Mouse (Mus musculus): Measurements from ENCODE around the gene Trem2. TPM values are rescaled to one million over a fixed set of nuclear protein-coding genes. Genes with fewer than 3 reads are reported as not detected.
"Not testable (repeated sequence)": the region's sequence is repeated elsewhere in the genome, so short reads cannot be mapped to it uniquely, and the experiment has no call there.

The Trem2 gene
- total RNA-seq, 2 experiments from 2014 or later = 0.66 to 0.94 TPM

GRCm38 (mm10) chr17:48345824-48346223 lies 377 bp upstream of the Trem2 start:
- DNase-seq = no peak
- intact Hi-C loops (cut with DNase I; ENCODE audit: low total_unique reads) = no loop called here

GRCm38 (mm10) chr17:48346834-48347233 lies 633 bp downstream of the Trem2 start:
- intact Hi-C loops (cut with DNase I; ENCODE audit: low total_unique reads) = no loop called here
- DNase-seq = no peak

GRCm38 (mm10) chr17:48347287-48347686 lies 1.1 kb downstream of the Trem2 start:
- no peak for DNase-seq
- intact Hi-C loops (cut with DNase I; ENCODE audit: low total_unique reads) = no loop called here

DNA sequence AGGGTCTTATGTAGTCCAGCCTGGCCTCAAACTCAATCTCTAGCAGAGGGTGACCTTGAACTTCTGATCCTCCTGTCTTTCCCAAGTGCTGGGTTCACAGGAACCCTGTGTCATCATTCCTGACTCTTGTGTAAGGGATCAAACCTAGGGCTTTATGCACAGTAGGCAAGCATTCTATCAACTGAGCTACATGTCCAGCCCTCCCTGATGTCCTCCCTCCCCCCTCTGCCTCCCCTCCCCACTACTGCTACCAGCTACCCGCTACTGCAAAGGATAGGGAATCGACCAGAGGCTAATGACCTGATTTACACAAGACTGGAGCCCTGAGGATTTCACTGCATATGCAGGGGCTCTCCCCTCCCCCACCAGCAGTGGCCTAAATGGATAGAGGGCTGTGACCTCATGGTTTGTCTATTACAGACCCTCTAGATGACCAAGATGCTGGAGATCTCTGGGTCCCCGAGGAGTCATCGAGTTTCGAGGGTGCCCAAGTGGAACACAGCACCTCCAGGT lies 4.5 kb downstream of the Trem2 start:
- intact Hi-C loops (cut with DNase I; ENCODE audit: low total_unique reads) = no loop called here
- no peak for DNase-seq

GRCm38 (mm10) chr17:48352976-48353375 lies 6.8 kb downstream of the Trem2 start:
- intact Hi-C loops (cut with DNase I; ENCODE audit: low total_unique reads); DNase-seq: not testable (repeated sequence)

- no peak for DNase-seq
- intact Hi-C loops (cut with DNase I; ENCODE audit: low total_unique reads) = no loop called here
These were observed 9.6 kb downstream of the Trem2 start for GRCm38 (mm10) chr17:48355822-48356221.

DNA sequence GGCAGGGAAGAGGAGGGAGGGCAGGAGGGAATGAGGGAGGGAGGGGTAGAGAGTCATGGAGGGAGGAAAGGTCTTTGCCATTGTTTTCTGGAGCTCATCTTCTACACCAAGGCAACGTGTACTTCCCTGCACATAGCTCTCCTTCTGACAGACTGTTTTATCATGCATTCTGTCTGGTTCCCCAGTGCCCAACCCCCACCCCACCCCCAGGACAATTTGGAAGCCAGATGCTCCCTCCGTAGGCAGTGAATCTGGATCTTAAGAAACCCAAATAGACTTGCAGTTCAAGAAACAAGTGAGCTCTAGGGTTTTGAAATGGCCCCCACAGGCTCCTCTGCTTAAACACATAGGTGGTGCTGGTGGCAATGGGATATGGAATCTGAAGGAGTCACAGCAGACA lies 11.7 kb downstream of the Trem2 start:
- no peak for DNase-seq
- intact Hi-C loops (cut with DNase I; ENCODE audit: low total_unique reads) = no loop called here

GRCm38 (mm10) chr17:48359616-48360015 lies 13.4 kb downstream of the Trem2 start, which contains the start of gene Treml1:
TSS of gene Treml1 (plus strand) at chr17:48359916.
- DNase-seq = no peak
- intact Hi-C loops (cut with DNase I; ENCODE audit: low total_unique reads) = no loop called here

DNA sequence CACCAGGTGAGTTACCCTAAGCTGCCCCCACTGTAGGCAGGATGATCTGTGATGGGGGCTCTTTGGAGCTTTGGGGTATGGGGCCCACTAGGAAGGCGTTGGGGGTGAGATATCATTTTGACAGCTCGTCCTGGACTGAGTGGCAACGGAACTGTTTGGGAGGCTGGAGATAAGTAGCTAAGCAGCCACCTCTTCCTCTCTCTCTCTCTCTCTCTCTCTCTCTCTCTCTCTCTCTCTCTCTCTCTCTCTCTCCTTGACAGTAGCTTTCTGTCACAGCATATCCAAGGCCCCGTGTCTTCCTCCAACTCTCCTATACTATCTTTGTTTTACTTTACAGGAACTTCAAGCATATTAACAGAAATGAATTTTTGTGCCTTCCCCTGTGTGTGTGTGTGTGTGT lies 14.3 kb downstream of the Trem2 start:
- intact Hi-C loops (cut with DNase I; ENCODE audit: low total_unique reads) = no loop called here
- DNase-seq = no peak

GRCm38 (mm10) chr17:48362346-48362745 lies 16.1 kb downstream of the Trem2 start:
- DNase-seq = no peak
- intact Hi-C loops (cut with DNase I; ENCODE audit: low total_unique reads) = no loop called here

GRCm38 (mm10) chr17:48362966-48363365 lies 16.8 kb downstream of the Trem2 start:
- intact Hi-C loops (cut with DNase I; ENCODE audit: low total_unique reads) = no loop called here
- DNase-seq = peak; percentile 35

- DNase-seq = no peak
- intact Hi-C loops (cut with DNase I; ENCODE audit: low total_unique reads) = no loop called here
These were observed 17.3 kb downstream of the Trem2 start for GRCm38 (mm10) chr17:48363421-48363965.

DNA sequence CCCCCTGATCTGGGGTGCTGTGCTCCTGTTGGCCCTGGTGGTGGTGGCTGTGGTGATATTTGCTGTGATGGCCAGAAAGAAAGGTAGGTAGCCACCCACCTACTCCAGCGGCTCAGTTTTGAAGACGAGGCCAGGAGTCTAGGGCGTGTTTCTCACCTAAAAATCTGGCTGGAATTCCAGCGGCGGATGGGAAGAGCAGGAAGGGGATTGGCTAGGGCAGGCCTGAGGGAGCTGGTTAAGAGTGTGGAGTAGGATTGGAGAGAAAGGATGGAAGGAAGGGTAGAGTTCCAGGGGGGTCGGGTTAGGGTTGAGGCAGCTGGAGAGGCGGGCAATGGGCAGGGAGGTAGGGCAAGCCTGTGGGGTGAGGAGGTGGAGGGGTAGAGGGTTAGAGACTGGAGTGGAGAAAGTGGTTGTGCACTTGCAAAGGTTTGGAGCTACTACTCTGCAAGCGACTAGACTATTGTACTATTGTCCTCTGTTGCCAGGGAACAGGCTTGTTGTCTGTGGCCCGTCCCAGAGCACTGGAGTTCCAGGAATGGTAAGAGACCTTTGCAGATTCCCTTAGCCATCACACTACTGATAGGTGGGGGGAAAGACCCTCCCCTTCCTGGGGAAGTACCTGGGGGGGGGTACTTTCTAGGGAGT lies 19.4 kb downstream of the Trem2 start:
- DNase-seq = no peak
- intact Hi-C loops (cut with DNase I; ENCODE audit: low total_unique reads) = no loop called here

DNA sequence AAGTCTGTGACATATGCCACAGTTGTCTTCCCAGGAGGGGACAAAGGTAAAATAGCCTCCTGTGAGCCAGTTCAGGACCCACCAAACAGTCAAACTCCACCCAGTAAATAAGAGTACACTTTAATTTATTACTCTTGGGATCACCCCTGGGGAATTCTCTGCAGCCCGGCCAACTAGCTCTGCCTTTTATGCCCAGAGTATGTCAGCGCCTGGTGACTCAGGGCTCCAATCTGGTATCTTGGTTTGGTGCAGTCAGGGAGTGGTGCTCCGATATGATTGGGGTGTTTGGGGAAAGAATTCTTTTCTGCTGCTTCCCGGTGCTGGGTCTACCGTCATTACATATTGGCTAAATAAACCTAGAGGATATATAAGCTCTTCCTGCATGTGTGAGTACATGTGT lies 20.6 kb downstream of the Trem2 start:
- DNase-seq = no peak
- intact Hi-C loops (cut with DNase I; ENCODE audit: low total_unique reads) = no loop called here

GRCm38 (mm10) chr17:48371621-48372020 lies 25.4 kb downstream of the Trem2 start:
- intact Hi-C loops (cut with DNase I; ENCODE audit: low total_unique reads) = no loop called here
- no peak for DNase-seq

DNA sequence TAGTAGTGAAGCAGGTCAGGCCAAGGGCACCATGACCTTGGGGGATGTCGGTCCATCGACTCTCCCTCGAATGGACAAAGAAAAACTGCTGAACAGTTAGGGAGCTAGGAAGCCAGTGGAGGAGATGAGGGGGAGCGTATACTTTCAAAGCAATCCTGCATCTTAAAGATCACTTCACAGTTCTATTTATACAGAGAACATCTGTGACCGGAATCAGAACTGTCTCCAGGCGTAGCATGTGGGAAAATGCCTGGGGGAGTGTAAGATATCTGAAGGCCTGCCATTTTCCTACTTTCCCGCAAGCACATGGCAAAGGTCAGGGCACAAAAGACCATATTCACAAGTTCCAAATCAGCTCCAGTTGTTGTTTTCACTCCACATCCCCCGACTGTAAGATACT lies 26.8 kb downstream of the Trem2 start:
- intact Hi-C loops (cut with DNase I; ENCODE audit: low total_unique reads) = no loop called here
- DNase-seq = no peak

- intact Hi-C loops (cut with DNase I; ENCODE audit: low total_unique reads) = no loop called here
- DNase-seq = no peak
These were observed 29.9 kb downstream of the Trem2 start for GRCm38 (mm10) chr17:48376102-48376501.

DNA sequence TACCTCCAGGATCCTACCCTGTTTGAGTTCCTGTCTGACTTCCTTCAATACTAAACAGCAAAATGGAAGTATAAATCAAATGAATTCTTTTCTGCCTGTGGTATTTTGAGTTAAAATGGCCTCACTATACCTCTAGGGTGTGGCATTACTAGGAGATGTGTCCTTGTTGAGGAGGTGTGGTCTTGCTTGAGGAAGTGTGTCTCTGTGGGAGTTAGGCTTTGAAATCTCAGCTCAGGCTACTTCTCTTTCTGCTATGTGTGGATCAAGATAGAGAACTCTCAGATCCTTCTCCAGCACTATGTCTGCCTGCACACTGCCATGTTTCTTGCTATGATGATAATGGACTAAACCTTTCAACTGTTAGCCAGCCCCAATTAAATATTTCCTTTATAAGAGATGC lies 32.8 kb downstream of the Trem2 start:
- no peak for DNase-seq
- intact Hi-C loops (cut with DNase I; ENCODE audit: low total_unique reads) = no loop called here

DNA sequence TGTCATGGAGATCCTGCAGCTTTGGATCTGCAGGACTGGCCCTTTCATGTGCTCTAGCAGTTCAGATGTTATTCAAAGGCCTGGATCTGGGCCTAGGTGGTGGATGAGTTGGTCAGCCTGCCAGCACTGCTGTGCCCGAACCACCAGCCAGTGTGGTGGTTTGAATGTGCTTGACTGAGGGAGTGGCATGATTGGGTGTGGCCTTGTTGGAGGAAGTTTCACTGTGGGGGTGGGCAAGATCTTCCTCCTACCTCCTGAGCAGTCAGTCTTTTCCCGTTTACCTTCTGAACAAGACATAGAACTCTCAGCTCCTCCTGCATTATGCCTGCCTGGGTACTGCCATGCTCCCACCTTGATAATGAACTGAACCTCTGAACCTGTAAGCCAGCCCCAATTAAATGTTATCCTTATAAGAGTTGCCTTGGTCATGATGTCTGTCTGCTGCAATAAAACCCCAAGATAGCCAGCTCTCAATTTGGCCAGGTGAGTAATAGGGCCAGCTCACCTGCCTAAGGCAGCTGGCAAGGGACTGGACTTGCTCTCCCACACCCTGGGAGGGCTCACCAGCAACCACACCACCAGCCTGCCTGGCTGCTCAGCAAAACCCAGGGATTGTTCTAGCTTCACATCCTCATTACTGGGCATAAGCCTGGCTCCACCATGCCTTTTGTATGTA lies 39.7 kb downstream of the Trem2 start:
- no peak for DNase-seq
- intact Hi-C loops (cut with DNase I; ENCODE audit: low total_unique reads) = no loop called here

DNA sequence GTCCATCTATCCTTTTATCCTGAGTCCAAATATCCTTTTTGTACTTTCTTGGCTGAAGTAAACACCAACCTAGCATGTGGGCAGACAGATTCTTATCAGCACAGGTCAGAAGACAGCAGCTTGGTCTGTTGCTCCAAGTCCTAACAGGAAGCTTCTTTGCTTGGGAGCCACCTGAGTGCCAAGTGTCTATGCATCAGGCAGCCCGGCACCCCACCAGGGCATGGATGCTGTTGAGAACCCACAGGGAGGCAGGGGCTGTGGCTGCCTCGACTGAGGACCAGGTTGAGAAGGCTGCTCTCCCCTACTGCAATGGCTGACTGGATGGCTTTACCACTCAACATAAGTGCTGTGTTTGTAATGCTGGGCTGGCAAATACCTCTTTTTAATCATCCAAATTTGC lies 42.5 kb downstream of the Trem2 start:
- intact Hi-C loops (cut with DNase I; ENCODE audit: low total_unique reads) = no loop called here
- no peak for DNase-seq

DNA sequence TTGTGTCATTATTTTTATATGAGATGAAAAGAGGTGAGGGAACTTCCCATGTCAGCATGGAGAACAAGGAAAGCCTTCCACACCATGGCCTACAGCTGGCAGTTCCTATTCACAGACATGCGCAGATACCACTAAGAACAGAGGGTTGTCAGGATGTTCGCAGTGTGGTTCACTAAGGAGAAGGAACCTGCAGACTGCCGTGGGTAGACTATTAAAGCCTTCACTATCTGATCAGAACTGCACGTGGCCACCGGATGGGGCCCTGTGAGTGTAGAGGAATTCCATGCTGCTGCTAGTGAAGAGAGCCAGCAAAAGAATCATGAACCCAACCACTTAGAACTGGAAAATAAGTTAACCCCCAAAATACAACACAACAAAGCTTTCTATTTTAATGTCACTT lies 43.2 kb downstream of the Trem2 start:
- intact Hi-C loops (cut with DNase I; ENCODE audit: low total_unique reads) = no loop called here
- DNase-seq = no peak
